Mouse (Mus musculus): ENCODE measurements at regions not wholly inside any gene's neighbourhood (a gene's known extent, or its start where the extent isn't known, plus 50 kb on each side); places are given as distances from the start of the nearest gene placed in this dataset.

DNA sequence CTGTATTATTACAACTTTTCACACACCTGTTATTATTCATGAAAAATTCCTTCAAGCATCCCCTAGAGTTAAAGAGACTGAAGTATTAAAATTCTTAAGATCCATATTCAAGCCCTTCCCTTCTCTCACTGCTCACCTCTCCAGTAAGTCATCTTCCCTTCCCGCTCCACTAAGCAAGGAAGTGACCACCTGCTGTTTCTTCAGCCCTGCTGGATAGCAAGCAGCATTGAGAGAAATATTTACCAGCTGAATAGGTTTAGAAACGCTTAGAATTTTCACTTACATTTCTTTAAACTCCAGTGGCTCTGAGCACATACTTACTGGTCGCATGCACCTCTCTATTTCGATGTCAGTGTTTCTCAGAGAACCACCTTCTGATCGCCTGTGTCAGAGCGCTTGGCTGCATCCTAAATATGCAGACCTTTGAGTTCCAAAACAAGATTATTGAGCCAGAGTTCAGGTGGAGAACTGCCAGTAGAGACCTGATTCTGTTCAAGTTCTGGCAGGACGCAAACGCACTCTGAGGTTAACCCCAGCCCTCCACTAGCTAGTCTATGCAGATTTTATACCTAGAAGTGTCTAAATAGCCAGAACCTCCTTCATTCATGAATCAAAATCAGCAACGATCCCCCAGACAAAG, 314.9 kb downstream of the Mllt3 start:
- DNase-seq: no peak

DNA sequence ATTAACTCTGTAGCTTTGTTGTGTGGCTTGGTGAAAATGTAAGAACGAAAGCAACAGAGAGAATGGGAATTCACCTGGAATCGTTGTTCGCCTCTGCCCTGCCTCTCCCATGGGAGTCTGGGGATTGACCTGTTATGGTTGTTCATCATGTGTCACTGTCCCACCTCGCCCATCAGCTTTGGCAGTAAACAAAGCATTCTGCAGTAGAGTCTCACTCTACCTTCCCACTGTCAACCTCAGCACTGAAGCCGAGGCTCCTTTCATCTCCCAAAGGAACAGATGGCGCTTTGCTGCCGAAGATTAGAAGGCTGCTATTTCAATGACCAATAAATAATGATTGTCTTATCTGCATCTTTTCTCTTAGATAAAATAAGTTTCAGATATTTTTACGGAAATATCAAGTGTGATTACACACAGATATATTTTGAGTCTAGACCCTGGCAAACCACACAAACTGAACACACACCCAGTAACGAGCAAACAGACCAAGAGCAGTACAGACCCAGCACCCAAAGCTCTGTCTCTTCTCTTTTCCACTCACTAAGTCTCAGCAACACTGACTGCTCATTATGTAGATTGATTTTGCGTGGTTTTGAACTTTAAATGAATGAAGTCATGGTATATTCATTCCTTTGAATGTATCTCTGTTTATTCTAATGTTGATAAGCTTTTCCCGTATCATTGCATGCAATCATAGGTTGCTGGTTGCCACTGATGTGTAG, 317.8 kb downstream of the Mllt3 start:
- DNase-seq: no peak

- DNase-seq: no peak
These were observed 320.5 kb downstream of the Mllt3 start for GRCm38 (mm10) chr4:87712691-87713090.

DNA sequence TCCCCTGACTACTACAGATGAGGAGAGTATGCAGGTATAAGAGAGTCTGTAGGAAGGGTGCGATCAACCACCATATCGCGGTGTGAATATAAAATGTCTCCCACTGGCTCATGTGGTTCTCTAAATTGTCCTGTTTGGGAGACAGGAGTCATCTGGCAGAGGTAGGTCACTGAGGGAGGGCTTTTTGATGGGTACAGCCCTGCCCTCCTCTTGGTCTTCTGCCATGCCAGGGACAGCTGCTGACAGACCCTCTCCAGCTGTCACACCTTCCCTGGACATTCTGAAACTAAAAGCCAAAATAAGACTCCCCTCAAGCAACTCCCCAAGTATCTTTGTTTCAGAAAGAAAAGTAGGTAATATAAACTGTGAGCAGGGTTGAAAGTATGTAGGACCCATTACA, 320.9 kb downstream of the Mllt3 start:
- no peak for DNase-seq

GRCm38 (mm10) chr4:87711185-87711827, 321.9 kb downstream of the Mllt3 start:
- no peak for DNase-seq

DNA sequence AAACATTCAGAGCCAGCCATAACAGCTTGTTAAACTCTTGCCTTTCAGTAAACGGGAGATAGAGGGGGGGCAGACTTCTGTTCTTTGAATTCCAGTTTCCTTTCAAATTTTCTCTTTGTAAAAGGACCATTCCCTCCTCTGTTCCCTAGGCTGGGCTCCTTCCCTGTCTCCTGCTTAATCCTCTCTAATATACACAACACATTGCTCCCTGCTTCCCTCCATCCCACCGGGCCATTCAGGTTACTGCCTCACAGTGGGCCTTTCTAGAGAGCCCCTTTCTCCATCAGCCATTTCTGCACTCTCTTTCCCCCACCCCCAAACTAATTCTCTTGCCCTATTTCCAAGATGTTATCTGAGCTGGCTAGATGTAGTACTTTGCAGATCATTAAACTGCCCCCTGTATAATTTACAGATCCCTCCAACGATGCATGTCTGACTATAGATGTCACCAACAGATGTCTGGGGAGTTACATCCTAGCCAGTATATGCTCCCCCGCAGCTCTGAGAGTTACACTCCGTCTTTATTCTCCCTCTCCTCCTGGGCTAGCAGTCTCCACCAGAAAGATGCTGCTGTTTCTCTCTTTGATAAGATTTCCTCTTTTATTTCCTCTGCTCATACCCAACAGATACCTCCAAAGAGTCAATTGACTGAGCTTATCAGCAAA, 324.1 kb downstream of the Mllt3 start:
- peak in 1 of 2 experiments; percentile 14 for DNase-seq

DNA sequence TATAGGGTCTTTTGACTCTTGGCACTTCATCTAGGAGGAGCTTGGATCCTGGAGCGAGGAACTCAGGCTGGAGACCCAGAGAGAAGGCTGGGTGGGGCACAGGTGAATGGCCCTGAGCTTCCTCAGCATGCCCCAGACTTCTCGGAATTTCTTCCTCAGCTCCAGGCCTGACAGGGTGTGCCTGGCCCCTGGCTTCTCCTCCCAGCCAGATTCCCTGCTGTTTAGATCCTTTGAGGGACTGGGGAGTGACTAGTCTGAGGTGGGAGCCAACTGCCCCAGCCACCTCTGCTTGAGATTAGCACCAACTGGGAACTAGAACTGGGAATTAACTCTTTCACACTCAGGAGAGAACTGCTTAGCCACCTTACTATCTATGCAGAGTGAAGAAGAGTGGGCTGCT, 325.8 kb downstream of the Mllt3 start:
- no peak for DNase-seq

DNA sequence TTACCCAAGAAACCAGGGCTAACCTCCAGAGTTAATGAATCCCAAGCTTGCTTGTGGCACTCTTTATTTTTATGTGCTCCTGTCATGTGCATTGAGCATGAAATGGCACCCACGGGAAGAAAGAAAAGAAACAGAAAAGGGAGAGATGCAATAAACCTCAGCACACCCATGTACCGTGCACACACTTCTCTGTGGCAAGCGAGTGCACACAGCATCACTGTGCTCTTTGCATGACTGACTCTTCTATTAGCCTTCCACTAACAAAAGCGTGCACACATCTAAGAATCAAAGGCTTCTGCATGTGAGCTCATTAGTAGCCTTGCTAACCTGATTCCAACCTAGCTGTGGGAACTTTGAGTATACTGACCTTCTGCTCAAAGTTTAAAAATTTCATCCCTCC, 330.3 kb downstream of the Mllt3 start:
- peak in 1 of 2 experiments; percentile 24 for DNase-seq

- no peak for DNase-seq
These were observed 330.9 kb downstream of the Mllt3 start for GRCm38 (mm10) chr4:87702290-87702689.

DNA sequence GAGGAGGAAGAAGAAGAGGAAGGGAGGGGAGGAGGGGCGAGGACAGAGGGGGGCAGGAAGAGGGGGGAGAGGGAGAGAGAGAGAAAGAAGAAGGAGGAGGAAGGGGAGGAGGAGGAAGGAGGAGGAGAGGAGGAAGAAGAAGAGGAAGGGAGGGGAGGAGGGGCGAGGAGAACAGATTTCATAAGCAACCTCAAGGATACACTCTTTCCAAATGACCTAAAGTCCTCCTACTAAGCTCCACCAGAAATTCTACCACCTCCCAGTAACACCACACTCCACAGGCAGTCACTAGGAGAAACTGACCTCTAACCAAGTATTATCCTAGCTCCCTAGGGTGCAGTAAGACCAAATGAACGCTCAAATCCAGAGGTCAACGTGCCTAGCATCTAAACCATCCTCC, 332.1 kb downstream of the Mllt3 start:
- no peak for DNase-seq

GRCm38 (mm10) chr4:87700508-87700907, 332.7 kb downstream of the Mllt3 start:
- no peak for DNase-seq

DNA sequence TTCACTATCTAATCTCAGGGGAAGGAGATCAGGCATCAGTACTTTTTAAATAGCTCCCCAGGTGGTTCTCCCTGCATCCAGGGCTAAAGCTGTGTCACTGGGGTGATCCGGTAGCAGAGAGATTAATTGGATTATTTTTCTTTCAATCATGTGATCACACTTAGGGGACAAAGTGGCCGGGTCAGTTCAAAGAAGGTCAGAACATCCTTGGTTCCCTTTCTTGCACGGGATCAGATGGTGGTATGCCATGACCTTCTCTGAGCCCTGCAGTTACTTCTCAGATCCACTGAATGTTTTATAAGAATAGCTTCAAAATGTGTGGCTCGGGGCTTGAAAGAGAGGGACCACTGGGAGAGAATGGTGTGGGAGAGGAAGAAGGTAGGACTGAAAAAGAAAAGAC, 333.6 kb downstream of the Mllt3 start:
- no peak for DNase-seq

- DNase-seq: no peak
These were observed 334.4 kb downstream of the Mllt3 start for GRCm38 (mm10) chr4:87698750-87699149.

GRCm38 (mm10) chr4:87696921-87697320, 336.2 kb downstream of the Mllt3 start:
- no peak for DNase-seq

DNA sequence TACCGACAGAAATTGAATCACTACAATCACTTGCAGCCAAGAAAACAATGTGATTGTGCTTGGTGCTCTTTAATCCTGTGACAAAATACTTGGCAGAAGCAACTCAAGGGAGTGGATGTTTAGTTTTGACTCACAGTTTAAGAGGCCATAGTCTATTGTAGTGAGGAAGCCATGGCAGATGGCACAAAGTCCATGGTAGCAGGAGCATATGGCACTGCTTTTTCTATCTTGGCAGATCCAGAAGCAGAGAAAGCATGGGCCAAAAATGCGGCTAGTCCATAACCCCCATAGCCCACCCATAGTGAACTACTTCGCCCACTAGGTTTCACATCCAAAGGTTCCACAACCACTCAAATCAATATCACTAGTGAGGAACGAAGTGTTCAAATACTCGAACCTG, 337.4 kb downstream of the Mllt3 start:
- no peak for DNase-seq

- DNase-seq: no peak
These were observed 340.4 kb downstream of the Mllt3 start for GRCm38 (mm10) chr4:87692741-87693140.

DNA sequence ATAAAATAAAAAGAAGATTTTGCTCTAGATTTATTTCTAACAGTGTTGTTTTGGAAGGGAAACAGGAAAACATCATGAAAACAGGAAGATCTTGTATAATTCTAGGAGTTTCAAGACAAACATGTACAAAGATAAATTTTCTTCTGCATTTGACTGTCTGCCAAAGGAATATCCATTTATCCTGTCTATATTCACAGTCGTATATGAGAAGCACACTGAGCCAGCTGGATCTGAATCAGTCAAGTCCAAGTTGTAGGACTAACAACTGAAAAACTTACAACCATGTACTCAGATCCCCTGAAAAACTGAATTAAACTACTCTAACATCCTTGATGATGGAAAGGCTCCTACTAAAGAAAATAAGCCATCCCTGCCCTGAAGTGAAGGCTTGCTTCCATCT, 348.2 kb downstream of the Mllt3 start:
- DNase-seq: no peak

DNA sequence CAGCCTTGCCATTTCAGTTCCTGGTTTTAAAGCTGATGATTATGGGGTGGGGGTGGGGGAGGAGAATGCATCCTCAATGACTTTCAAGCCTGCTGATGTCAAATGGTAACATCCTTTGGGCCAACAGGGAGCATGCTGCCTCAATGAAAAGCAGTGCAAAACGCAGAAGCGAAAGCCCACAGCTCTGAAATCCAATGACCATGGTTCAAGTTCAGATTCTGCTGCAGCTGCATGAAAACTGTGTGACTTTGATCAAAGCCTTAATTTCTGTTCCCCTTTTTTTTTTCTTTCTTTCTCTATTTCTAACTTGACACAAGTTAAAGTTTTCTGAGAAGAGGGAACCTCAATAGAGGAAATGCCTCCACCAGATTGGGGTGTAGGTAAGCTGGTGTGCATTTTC, 350.4 kb downstream of the Mllt3 start:
- DNase-seq: no peak

DNA sequence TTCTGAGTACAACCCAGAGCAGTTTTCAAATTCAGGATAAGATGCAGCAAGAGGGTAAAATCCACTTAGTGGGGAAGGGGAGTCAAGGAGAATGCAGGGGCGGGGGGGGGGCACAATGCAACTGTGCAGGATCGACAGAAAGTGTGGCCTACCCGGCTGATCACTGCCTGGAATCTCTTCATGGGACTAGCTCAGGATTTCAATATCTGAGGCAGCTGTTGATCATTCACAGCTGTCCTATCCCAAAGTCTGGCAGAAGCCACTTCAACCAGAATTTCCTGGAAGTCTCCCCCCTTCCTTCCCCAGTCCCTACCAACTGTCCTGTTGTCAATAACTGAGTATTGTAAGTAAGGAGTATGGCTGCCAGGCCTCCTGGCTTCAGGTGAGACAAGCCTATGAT, 362.1 kb downstream of the Mllt3 start:
- DNase-seq: no peak

DNA sequence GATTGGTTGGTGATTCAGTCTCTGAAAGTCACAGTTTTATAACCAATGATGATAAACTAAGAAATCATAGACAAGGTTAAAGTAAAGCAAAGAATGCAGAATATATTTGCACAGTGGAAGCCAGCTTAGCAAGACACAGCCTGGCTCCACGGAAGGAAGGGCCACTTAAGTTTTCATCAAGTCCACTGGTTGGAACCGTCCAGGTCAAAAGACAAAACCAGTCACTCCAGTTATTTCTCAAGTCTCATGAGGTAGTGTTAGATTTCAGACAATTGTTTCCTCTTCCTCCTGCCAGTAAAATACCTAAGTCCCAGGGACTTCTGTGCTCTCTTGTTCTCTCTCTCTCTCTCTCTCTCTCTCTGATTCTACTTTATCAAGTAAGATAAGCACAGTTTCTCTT, 363.0 kb downstream of the Mllt3 start:
- no peak for DNase-seq

DNA sequence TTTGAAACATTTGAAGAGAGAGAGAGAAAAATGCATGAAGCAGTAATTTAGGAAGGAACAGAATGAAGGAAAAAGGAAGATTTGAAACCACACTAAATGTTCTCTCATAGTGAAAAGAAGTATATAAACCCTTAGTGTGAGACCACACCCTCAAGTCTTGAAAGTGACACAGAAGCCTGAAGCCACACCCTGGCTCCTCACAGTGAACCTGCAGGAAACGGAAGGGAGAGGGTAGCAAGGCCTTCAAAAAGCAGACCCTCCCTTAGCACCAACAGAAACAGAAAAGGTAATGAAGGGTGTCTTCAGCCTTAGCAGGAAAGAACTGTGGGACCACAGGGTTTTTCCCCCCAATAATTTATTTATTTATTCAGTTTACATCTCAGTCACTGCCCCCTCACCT, 363.7 kb downstream of the Mllt3 start:
- no peak for DNase-seq

- DNase-seq: no peak
These were observed 364.9 kb downstream of the Mllt3 start for GRCm38 (mm10) chr4:87668314-87668713.

- no peak for DNase-seq
These were observed 365.5 kb downstream of the Mllt3 start for GRCm38 (mm10) chr4:87667556-87668154.

All from kidney, postnatal 4 days (tissue).